Mouse (Mus musculus) C2C12 (cell line): ENCODE measurements at regions not wholly inside any gene's neighbourhood (a gene's known extent, or its start where the extent isn't known, plus 50 kb on each side); places are given as distances from the start of the nearest gene placed in this dataset.

Experiments
- H3K27me3 ChIP-seq: one replicate; pipeline ENCODE4 v1.6.1; 2011; ENCODE audit not compliant: control insufficient read depth, insufficient read depth, insufficient read length
- H3K36me3 ChIP-seq: one replicate; pipeline ENCODE4 v1.6.1; 2011; ENCODE audit not compliant: control insufficient read depth, insufficient read depth
- H3K4me3 ChIP-seq: one replicate; pipeline ENCODE4 v1.5.1; 2011; ENCODE audit warnings: mild to moderate bottlenecking, control low read depth; ENCODE audit not compliant: poor library complexity, insufficient read depth, severe bottlenecking
- H3K79me2 ChIP-seq: one replicate; pipeline ENCODE4 v1.6.1; 2011; ENCODE audit not compliant: control insufficient read depth, insufficient read depth
- H3K79me3 ChIP-seq: one replicate; pipeline ENCODE4 v1.6.1; 2011; ENCODE audit warnings: low read depth, control low read depth
- H3ac ChIP-seq: one replicate; pipeline ENCODE3; 2011; ENCODE audit warnings: low read depth; ENCODE audit not compliant: control insufficient read depth, insufficient read length
- CEBPB ChIP-seq: IDR thresholded peaks from one replicate; pipeline ENCODE4 v1.6.1; 2011; ENCODE audit warnings: low read depth, mild to moderate bottlenecking, control low read depth, moderate library complexity
- CTCF ChIP-seq: IDR thresholded peaks from one replicate; pipeline ENCODE4 v1.5.1; 2011; ENCODE audit not compliant: control insufficient read depth, insufficient read depth, insufficient read length
- FOSL1 ChIP-seq: IDR thresholded peaks from one replicate; pipeline ENCODE4 v1.8.0; 2011; ENCODE audit warnings: mild to moderate bottlenecking, low read length; ENCODE audit not compliant: poor library complexity, insufficient read depth, severe bottlenecking
- MAX ChIP-seq: IDR thresholded peaks from one replicate; pipeline ENCODE4 v1.6.1; 2011; ENCODE audit warnings: mild to moderate bottlenecking, control low read depth
- MYOD1 ChIP-seq: IDR thresholded peaks from one replicate; pipeline ENCODE4 v1.6.1; 2011; ENCODE audit warnings: low read depth; ENCODE audit not compliant: control insufficient read depth, insufficient read length
- MYOG ChIP-seq: IDR thresholded peaks from one replicate; pipeline ENCODE4 v1.6.1; 2011; ENCODE audit not compliant: control insufficient read depth, insufficient read length; ENCODE audit errors: extremely low read depth
- USF1 ChIP-seq: IDR thresholded peaks from one replicate; pipeline ENCODE4 v1.6.1; 2011; ENCODE audit warnings: low read depth, mild to moderate bottlenecking, control low read depth, moderate library complexity

DNA sequence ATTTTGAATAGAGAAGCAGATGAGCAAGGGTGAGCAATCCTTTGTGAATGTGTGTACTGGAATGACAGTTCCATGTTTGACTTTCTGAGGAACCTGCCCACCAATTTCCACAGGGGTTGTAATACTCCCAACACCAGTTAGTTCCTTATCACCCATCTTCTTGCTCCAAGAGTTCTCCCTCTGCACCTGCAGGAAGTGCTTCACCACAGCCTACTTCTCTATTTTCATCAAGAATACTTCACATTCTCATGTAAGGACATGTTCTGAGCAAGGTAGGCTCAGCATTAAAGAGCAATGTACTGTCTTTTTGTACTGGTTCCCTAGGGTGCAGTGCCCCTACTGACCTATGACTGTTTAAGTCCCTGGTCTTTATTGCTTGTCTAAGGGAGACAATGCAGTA lies 362.9 kb upstream of the Negr1 start:
- H3K36me3 ChIP-seq, result no peaks in the 10 kb centered on the region
- no peak overlapping the region for H3ac ChIP-seq
- no peak overlapping the region for H3K4me3 ChIP-seq
- H3K79me3 ChIP-seq, result no peaks in the 10 kb centered on the region
- no peaks in the 10 kb centered on the region for H3K27me3 ChIP-seq
- no peaks in the 10 kb centered on the region for H3K79me2 ChIP-seq
- TF ChIP-seq MYOD1 (no peak), CEBPB (no peak), MYOG (no peak)

DNA sequence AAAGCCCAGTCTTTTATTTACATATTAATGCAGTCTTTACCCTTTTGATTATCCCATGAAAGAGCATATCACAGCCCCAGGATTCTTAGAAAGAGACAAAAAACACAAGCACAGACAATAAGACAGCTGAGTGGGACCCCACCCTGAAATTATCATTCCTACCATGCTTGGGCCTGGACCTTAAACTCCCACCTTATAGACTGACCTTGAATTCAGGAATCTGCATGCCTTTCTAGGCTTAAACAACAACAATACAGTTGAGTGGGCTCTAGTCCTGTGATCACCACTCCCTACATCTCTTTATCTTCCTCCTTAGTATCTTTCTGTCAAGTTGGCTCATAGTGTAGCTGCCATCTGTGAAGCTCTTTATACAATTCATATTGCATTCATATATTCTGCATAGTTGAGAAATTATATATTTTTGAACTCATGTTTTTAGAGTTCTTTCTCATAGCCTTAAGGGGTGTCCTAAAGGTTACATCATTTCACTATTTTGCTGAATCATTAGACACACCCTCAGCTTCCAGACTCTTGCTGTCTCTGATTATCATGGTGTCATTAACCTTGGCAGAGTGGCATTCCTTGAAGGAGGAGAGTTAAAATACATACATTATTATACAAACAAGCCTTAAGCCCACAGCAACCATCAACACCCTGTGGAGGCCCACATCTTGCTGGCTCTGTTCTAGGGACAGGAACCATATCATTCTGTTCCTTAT lies 361.7 kb upstream of the Negr1 start:
- Histone ChIP-seq H3K79me3 (no peaks in the 10 kb centered on the region), H3ac (no peak overlapping the region), H3K4me3 (no peak overlapping the region), H3K79me2 (no peaks in the 10 kb centered on the region), H3K27me3 (no peaks in the 10 kb centered on the region), H3K36me3 (no peaks in the 10 kb centered on the region)
- TF ChIP-seq CEBPB, result no peak
- no peak for TF ChIP-seq CTCF
- TF ChIP-seq USF1, result no peak
- no peak for TF ChIP-seq FOSL1
- no peak for TF ChIP-seq MAX
- no peak for TF ChIP-seq MYOD1
- TF ChIP-seq MYOG, result no peak

DNA sequence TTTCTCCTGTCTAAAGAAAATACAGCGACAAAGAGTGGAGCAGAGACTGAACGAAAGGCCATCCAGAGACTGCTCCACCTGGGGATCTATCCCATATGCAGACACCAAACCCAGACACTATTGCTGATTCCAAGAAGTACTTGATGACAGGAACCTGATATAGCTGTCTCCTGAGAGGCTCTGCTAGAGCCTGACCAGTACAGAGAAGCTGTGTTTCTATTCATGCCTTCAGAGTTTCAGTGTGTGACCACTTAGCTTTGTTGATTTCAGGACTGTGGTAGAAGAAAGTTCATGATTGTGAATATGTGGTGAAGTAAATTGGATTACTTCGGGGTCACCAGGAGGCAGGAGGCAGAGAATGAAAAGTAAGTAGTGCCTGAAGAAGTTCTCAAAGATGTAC lies 356.3 kb upstream of the Negr1 start:
- H3K27me3 ChIP-seq, result no peaks in the 10 kb centered on the region
- no peaks in the 10 kb centered on the region for H3K36me3 ChIP-seq
- H3K79me2 ChIP-seq, result no peaks in the 10 kb centered on the region
- no peak overlapping the region for H3ac ChIP-seq
- H3K4me3 ChIP-seq, result no peak overlapping the region
- no peak for TF ChIP-seq MYOD1
- no peak for TF ChIP-seq FOSL1
- no peak for TF ChIP-seq MYOG
- no peak for TF ChIP-seq CTCF
- no peak for TF ChIP-seq CEBPB
- TF ChIP-seq MAX, result no peak
- no peak for TF ChIP-seq USF1
- H3K79me3 ChIP-seq, result no peaks in the 10 kb centered on the region

DNA sequence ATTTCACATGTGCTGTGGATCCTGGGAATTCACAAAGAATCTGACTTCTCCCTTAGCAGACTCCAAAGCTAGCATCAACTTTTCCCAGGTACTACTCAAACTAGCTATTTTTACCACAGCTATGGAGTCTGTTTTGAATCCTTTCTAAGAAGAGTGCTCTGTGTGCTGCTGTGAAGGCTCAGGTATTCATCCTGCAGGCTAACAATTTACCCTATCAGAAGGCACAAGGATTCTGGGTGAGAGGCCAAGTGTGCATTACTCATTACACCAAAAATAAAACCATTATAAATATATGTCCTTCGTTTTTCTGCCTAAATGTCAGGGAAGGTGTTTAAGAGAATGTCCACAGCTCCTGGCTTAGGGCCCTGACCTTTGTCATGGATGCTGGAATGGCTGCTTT lies 353.2 kb upstream of the Negr1 start:
- H3K27me3 ChIP-seq, result no peaks in the 10 kb centered on the region
- TF ChIP-seq FOSL1, result no peak
- no peak for TF ChIP-seq MYOG
- TF ChIP-seq MYOD1, result no peak
- TF ChIP-seq CEBPB, result no peak
- TF ChIP-seq USF1, result no peak
- no peak for TF ChIP-seq MAX
- TF ChIP-seq CTCF, result no peak
- no peak overlapping the region for H3ac ChIP-seq
- no peaks in the 10 kb centered on the region for H3K79me2 ChIP-seq
- H3K4me3 ChIP-seq, result no peak overlapping the region
- no peaks in the 10 kb centered on the region for H3K36me3 ChIP-seq
- H3K79me3 ChIP-seq, result no peaks in the 10 kb centered on the region

DNA sequence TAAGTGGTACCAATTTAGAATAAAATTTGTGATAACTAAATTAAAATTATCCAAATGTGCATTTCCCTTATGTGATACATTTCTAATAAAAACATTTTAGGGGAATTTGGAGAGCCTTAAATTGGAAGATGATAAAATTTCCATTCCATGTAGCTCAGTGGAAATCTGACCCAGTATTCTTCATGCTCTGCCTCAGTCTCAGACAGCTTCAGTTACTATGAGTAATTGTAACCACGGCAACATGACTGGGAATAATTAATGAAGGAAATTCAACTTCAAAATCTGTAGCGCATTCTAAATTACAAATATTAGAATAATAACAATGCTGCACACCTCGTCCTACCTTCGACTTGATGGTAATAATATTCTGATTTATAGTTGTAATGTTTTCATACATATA lies 350.8 kb upstream of the Negr1 start:
- Histone ChIP-seq H3K27me3 (no peaks in the 10 kb centered on the region), H3K79me3 (no peaks in the 10 kb centered on the region), H3K79me2 (no peaks in the 10 kb centered on the region), H3K4me3 (no peak overlapping the region), H3ac (no peak overlapping the region), H3K36me3 (no peaks in the 10 kb centered on the region)
- TF ChIP-seq FOSL1, result no peak
- TF ChIP-seq MYOD1, result no peak
- no peak for TF ChIP-seq MYOG
- no peak for TF ChIP-seq CEBPB
- no peak for TF ChIP-seq MAX
- TF ChIP-seq USF1, result no peak
- TF ChIP-seq CTCF, result no peak

DNA sequence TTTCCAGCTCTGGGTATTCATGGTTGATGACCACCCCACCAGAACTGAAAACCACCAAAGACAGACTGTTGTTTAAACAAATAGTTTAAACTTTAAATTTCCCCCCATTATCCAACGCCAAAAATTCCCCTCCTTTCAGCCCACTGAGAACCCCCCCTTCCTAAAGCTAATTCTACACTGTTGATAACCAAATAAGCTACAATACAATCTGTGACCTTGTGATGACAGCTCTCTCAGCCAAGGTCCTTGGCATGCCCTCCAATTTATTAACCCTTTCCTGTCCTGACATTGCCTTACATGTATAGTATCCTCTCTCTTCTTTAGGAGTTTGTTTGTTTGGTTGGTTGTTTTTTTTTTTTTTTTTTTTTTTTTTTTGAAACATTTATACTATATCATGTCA lies 346.8 kb upstream of the Negr1 start:
- no peak overlapping the region for H3K4me3 ChIP-seq
- H3ac ChIP-seq, result no peak overlapping the region
- H3K79me3 ChIP-seq, result no peaks in the 10 kb centered on the region
- H3K79me2 ChIP-seq, result no peaks in the 10 kb centered on the region
- TF ChIP-seq MYOG (no peak), MAX (no peak), USF1 (no peak), CEBPB (no peak), FOSL1 (no peak), CTCF (no peak), MYOD1 (no peak)
- no peaks in the 10 kb centered on the region for H3K36me3 ChIP-seq
- H3K27me3 ChIP-seq, result no peaks in the 10 kb centered on the region
